Mouse (Mus musculus) spleen, adult 18-20 months (tissue): ENCODE measurements around the gene Myh7.
"Not testable (repeated sequence)": the region's sequence is repeated elsewhere in the genome, so short reads cannot be mapped to it uniquely, and the experiment has no call there.

Experiments
- DNase-seq, 2 experiments: peaks; one replicate each; pipeline ENCODE4 v3.0.0; 2022; ENCODE audit warnings: mixed read lengths in 2 of 2

Myh7 gene

GRCm38 (mm10) chr14:54967874-54968273, 26.6 kb downstream of the Myh7 start:
- no peak for DNase-seq

- no peak for DNase-seq
These were observed 28.0 kb downstream of the Myh7 start, which contains the start of gene Myh6 for GRCm38 (mm10) chr14:54966320-54966977. Gene Myh6, minus strand, starts transcription at chr14:54966927.

- DNase-seq: no peak
These were observed 28.8 kb downstream of the Myh7 start for GRCm38 (mm10) chr14:54965631-54966030.

DNA sequence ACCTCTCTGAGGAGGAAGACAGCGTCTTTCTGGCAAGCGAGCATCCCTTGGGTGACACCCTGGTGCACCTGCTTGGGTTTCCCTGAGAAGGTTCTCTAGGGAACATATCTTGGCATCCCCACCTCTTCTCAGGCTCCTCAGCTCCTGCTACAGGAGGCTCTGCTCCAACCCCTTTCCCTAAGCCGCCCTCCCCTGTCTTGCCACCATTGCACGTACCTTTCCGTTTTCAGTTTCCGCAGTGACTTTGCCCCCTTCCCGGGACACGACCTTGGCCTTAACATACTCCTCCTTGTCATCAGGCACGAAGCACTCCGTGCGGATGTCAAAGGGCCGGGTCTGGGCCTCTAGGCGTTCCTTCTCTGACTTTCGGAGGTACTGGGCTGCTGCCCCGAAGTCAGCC, 29.4 kb downstream of the Myh7 start:
- no peak for DNase-seq

GRCm38 (mm10) chr14:54963727-54964126, 30.7 kb downstream of the Myh7 start:
- no peak for DNase-seq

GRCm38 (mm10) chr14:54962714-54963113, 31.7 kb downstream of the Myh7 start:
- no peak for DNase-seq

DNA sequence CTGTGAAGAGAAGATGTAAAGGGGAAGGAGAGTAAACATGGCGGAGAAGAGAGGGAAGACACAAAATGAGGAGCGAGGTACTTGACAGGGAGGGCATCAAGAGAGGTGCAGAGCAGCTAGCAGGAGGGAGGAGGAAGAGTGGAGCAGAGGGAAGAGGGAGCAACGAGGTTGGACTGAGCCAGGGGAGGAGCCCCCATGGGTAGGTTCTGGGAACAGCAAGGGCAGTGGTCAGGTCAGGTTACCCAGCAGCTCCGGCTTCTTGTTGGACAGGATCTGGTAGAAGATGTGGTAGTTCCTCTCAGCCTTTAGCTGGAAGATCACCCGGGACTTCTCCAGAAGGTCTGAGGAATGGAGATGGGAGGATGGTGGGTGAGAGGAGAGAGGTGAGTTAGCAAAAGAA, 32.9 kb downstream of the Myh7 start:
- no peak for DNase-seq

GRCm38 (mm10) chr14:54960769-54961168, 33.7 kb downstream of the Myh7 start:
- DNase-seq: no peak

- not testable (repeated sequence) for DNase-seq
These were observed 34.4 kb downstream of the Myh7 start for GRCm38 (mm10) chr14:54959853-54960613.

GRCm38 (mm10) chr14:54959197-54959596, 35.2 kb downstream of the Myh7 start:
- no peak for DNase-seq

- DNase-seq: no peak
These were observed 35.9 kb downstream of the Myh7 start for GRCm38 (mm10) chr14:54958503-54958902.

DNA sequence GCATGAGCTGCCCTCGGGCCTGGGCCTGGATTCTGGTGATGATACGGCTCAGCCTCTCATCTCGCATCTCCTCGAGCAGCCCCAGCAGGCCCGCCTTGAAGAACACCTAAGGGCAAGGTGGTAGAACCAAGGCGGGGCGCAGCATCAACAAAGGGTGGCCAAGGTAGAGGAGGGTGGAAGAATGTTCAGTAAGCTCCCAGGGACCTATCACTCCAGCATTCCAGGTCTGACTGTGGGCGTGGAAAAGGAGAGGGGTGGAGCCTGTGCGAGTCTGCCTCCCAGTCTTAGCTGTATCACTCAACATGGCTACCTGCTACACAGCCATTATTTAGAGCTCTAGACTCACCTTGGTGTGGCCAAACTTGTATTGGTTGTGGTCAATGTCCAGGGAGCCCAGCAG, 37.9 kb downstream of the Myh7 start:
- DNase-seq: no peak

DNA sequence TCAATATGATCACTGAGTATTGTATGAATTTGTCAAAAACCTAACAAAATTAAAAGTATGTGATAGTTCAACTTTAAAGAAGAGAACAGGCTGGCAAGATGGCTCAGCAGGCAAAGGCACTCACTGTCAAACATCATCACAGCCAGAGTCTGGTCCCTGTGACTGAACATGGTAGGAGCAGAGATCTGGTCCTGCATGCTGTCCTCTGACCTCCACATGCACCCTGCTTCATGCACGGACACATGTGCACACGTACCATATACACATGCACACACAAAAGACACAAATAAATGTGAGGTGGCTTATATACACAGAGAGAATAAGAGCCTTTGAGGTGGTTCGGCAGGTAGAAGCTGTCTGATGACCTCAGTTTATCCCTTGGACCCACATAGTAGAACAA, 38.9 kb downstream of the Myh7 start:
- DNase-seq: no peak

DNA sequence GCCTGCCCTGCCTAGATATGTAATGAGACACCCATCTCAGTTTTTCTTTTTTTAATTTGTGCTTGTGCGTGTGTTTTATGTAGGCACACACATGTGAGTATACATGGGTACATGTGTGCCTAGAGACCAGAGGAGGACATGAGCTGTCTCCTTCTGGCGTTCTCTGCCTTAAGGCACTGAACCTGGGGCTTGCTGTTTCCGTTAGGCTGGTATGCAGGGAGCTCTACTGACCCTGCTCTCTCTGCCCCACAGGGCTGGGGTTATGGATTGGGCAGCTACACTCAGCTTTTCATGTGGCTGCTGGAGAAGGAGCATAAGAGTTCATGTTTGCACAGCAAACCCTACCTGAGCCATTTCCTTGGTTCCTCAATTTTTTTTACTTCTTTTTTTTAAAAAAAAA, 40.0 kb downstream of the Myh7 start:
- DNase-seq: no peak

DNA sequence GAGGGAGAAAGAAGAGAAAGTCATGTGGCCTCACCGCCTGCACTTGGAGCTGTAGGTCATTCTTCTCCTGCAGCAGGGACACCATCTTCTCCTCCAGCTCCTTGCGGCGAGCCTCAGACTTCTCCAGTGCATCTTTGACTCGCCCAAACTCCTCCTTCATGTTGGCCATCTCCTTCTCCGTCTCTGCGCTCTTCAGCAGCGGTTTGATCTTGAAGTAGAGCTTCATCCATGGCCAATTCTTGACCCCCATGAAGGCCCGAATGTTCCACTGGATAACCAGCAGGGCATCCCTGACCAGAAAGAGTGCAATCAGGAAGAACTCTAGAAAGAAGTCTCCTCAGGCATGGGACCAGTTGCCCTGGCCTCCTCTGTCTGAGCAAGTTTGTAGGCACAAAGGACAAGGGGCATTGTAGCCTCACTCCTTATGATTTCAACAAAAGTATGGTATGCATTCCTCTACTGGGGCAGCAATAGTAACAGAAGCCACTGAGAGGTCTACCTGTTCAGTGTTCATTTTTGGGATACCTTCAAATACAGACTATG, 40.7 kb downstream of the Myh7 start:
- DNase-seq: no peak

- DNase-seq: no peak
These were observed 42.8 kb downstream of the Myh7 start for GRCm38 (mm10) chr14:54951587-54951986.

- DNase-seq: no peak
These were observed 43.9 kb downstream of the Myh7 start for GRCm38 (mm10) chr14:54950493-54950892.

- DNase-seq: no peak
These were observed 45.6 kb downstream of the Myh7 start for GRCm38 (mm10) chr14:54948781-54949180.

DNA sequence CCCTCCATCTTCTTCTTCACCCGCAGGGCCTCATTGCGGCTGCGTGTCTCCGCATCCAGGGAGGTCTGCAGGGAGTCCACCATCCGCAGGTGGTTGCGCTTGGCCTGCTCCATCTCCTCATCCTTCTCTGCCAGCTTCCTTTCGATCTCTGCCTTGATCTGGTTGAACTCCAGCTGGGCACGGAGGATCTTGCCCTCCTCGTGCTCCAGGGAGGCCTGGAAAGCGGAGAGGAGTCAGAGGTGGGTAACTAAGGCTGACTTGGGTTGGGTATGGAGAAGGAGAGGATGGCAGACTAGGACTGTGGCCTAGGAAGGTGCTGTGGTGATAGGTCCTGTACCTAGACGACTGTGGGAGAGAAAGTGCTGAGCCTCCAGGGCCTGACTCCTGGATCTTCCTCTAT, 47.4 kb downstream of the Myh7 start:
- not testable (repeated sequence) for DNase-seq

DNA sequence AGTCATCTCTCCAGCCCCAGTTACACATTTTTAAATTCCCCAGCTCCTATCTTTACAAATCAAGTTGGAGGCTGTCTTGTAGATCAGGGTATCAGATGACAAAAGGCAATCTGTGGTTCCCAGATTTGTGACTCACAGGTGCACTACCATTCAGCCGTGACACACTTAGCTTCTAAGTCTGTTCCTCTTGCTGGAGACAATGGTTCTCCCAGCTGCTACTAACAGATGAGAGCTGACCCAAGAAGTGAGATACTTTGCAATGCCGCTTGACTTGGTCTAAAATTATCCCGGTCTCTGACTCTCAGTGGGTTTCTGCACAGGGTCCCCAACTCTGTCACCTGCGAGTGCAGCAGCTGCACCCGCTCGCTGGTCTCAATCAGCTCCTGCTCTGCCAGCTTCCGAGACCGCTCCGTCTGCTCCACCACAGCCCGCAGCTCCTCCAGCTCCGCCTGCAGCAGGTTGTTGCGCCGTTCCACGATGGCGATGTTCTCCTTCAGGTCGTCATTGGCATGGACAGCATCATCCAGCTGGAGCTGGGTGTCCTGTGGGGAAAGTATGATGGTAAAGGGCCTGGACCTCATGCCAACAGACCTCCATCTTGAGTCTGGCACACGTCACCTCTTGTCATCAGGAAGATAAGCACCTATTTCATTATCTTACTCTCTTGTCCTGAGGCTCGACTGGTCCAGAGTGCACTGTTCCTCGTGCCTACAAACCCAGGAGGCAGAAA, 48.3 kb downstream of the Myh7 start:
- DNase-seq: no peak

GRCm38 (mm10) chr14:54944939-54945338, 49.5 kb downstream of the Myh7 start:
- DNase-seq: no peak

DNA sequence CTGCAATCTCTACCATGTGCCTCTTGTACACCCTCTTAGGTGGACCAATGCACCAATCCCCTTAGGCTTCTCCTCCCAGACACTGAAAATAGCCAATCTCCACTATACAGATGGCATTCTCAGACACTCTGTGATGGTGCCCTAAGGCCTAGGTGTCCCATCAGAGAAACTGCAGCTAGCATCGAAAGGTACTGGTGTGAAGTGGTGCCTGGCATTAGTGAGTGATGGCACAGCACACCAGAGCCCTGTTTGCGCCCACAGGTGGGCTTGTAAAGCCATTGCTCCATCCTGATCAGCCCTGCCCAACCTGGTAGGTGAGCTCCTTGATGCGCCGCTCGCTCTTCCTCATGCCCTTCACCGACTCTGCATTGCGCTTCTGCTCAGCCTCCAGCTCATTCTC, 50.5 kb downstream of the Myh7 start:
- no peak for DNase-seq

DNA sequence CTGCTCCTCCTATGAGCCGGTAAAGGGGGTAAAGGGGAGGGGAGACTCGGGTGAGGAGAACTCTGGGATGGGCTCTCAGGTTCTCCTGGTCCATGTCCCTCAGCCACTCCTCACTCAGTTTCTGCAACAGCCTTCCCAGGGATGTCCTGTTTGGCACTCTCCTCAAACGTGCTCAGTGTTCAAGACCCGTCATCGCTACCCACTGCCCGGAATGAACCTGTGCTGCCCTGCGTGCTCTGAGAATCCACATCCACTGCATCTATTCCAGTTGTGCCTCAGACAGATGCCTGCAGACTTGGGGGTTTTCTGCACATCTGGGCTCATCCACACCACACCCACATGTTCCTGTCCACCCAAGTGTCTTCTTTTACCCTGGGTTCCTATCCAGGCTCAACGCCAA, 51.9 kb downstream of the Myh7 start:
- no peak for DNase-seq
